Mouse (Mus musculus): ENCODE measurements around the gene A430078G23Rik. TPM values are rescaled to one million over a fixed set of nuclear protein-coding genes. Genes with fewer than 3 reads are reported as not detected.

Gene A430078G23Rik
- polyA plus RNA-seq, 2 experiments, result 0.33 to 0.36 TPM

GRCm38 (mm10) chr8:3397597-3397996, 44.4 kb downstream of the A430078G23Rik start:
- ATAC-seq (ENCODE audit: insufficient read depth) (no peak), DNase-seq (ENCODE audit: low read depth in 3 of 3, low spot score in 3 of 3) (no peak)
- Histone ChIP-seq H3K9ac (replicated peaks) (no peak overlapping the region), H3K36me3 (replicated peaks; ENCODE audit: control insufficient read depth, insufficient read depth, low read depth) (no peaks in the 10 kb centered on the region), H3K9me3 (ENCODE audit: control insufficient read depth, low read length) (no peaks in the 10 kb centered on the region), H3K4me2 (ENCODE audit: low read depth) (no peak overlapping the region), H3K4me3 (ENCODE audit: insufficient read depth in 1 of 2, low read depth in 2 of 2, low read length in 2 of 2) (no peak overlapping the region), H3K4me1 (replicated peaks; ENCODE audit: control insufficient read depth in 2 of 2, insufficient read depth in 2 of 2, low read length in 1 of 2) (peaks cover 4 to 10% of the 10 kb centered on the region in 2 experiments; a peak in 3 of 4 replicates), H3K27ac (no peak overlapping the region), H3K27me3 (ENCODE audit: control insufficient read depth, insufficient read depth, low read length) (no peaks in the 10 kb centered on the region)
- 82% methylated on average over 3 of the region's 3 CpGs for WGBS (ENCODE audit: insufficient replicate concordance)
- TF ChIP-seq CTCF (IDR thresholded peaks at IDR 0.05; ENCODE audit: low read depth), result no peak
- TF ChIP-seq EP300 (IDR thresholded peaks at IDR 0.05; ENCODE audit: low read depth), result no peak

DNA sequence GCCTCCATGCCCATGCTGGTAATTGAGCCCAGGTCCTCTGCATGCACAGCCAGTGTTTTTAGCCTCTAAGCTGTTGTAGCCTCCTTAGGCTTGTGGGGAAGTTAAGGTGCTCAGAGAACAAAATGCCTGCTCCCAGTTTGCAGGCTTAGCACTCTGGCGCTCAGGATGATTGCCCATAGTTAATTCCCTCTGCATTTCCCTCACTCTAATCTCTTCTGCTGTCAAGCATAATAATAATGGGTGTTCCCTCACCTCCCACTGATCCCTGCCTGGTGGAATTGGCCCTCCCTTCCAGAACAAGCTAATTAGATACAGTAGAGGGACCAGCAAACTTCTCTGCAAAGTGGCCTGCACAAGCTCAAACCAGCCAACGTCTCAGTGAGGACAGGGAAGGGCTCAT, 47.3 kb downstream of the A430078G23Rik start:
- no peak overlapping the region for H3K9ac ChIP-seq (replicated peaks)
- WGBS (ENCODE audit: insufficient replicate concordance), result 64% methylated on average over 2 of the region's 2 CpGs
- no peak overlapping the region for H3K4me3 ChIP-seq (ENCODE audit: insufficient read depth in 1 of 2, low read depth in 2 of 2, low read length in 2 of 2)
- no peaks in the 10 kb centered on the region for H3K36me3 ChIP-seq (replicated peaks; ENCODE audit: control insufficient read depth, insufficient read depth, low read depth)
- TF ChIP-seq EP300 (IDR thresholded peaks at IDR 0.05; ENCODE audit: low read depth), result no peak
- TF ChIP-seq CTCF (IDR thresholded peaks at IDR 0.05; ENCODE audit: low read depth), result no peak
- no peak overlapping the region for H3K27ac ChIP-seq
- H3K4me2 ChIP-seq (ENCODE audit: low read depth), result no peak overlapping the region
- no peaks in the 10 kb centered on the region for H3K4me1 ChIP-seq (replicated peaks; ENCODE audit: control insufficient read depth in 2 of 2, insufficient read depth in 2 of 2, low read length in 1 of 2)
- DNase-seq (ENCODE audit: low read depth in 3 of 3, low spot score in 3 of 3) (no peak), ATAC-seq (ENCODE audit: insufficient read depth) (no peak)
- H3K9me3 ChIP-seq (ENCODE audit: control insufficient read depth, low read length), result no peaks in the 10 kb centered on the region
- no peaks in the 10 kb centered on the region for H3K27me3 ChIP-seq (ENCODE audit: control insufficient read depth, insufficient read depth, low read length)

GRCm38 (mm10) chr8:3407417-3407816, 54.2 kb downstream of the A430078G23Rik start:
- peak overlapping the region; percentile 8; the same call in 1 of the 2 replicates for H3K4me2 ChIP-seq (ENCODE audit: low read depth)

GRCm38 (mm10) chr8:3411085-3411484, 57.9 kb downstream of the A430078G23Rik start:
- TF ChIP-seq CTCF (IDR thresholded peaks at IDR 0.05; ENCODE audit: low read depth) (no peak), EP300 (IDR thresholded peaks at IDR 0.05; ENCODE audit: low read depth) (peak; percentile 67)
- Histone ChIP-seq H3K4me1 (replicated peaks; ENCODE audit: control insufficient read depth in 2 of 2, insufficient read depth in 2 of 2, low read length in 1 of 2) (peaks cover 40 to 67% of the 10 kb centered on the region in 2 experiments), H3K4me2 (ENCODE audit: low read depth) (peak overlapping the region; percentile 34; the same call in 1 of the 2 replicates), H3K9ac (replicated peaks) (no peak overlapping the region; the same call in 1 of the 2 replicates), H3K27ac (peak overlapping the region; percentile 48; the same call in 1 of the 2 replicates), H3K9me3 (ENCODE audit: control insufficient read depth, low read length) (no peaks in the 10 kb centered on the region), H3K36me3 (replicated peaks; ENCODE audit: control insufficient read depth, insufficient read depth, low read depth) (no peaks in the 10 kb centered on the region), H3K27me3 (ENCODE audit: control insufficient read depth, insufficient read depth, low read length) (no peaks in the 10 kb centered on the region), H3K4me3 (ENCODE audit: insufficient read depth in 1 of 2, low read depth in 2 of 2, low read length in 2 of 2) (no peak overlapping the region)
- ATAC-seq (ENCODE audit: insufficient read depth), result peak; percentile 47
- DNase-seq (ENCODE audit: low read depth in 3 of 3, low spot score in 3 of 3), result peak; percentile 55 to 62 (median 58)
- 26% methylated on average over 2 of the region's 2 CpGs for WGBS (ENCODE audit: insufficient replicate concordance)

More at GRCm38 (mm10) chr8:3407417-3407816, 54.2 kb downstream of the A430078G23Rik start:
- no peak overlapping the region for H3K9ac ChIP-seq (replicated peaks)
- no peak for DNase-seq (ENCODE audit: low read depth in 3 of 3, low spot score in 3 of 3)
- H3K27ac ChIP-seq, result no peak overlapping the region
- WGBS (ENCODE audit: insufficient replicate concordance), result 33% methylated on average over 3 of the region's 3 CpGs
- no peak for TF ChIP-seq CTCF (IDR thresholded peaks at IDR 0.05; ENCODE audit: low read depth)
- TF ChIP-seq EP300 (IDR thresholded peaks at IDR 0.05; ENCODE audit: low read depth), result peak; percentile 49; the same call in 1 of the 2 replicates
- H3K27me3 ChIP-seq (ENCODE audit: control insufficient read depth, insufficient read depth, low read length), result no peaks in the 10 kb centered on the region
- H3K9me3 ChIP-seq (ENCODE audit: control insufficient read depth, low read length), result no peaks in the 10 kb centered on the region
- no peaks in the 10 kb centered on the region for H3K36me3 ChIP-seq (replicated peaks; ENCODE audit: control insufficient read depth, insufficient read depth, low read depth)
- H3K4me3 ChIP-seq (ENCODE audit: insufficient read depth in 1 of 2, low read depth in 2 of 2, low read length in 2 of 2), result no peak overlapping the region
- H3K4me1 ChIP-seq (replicated peaks; ENCODE audit: control insufficient read depth in 2 of 2, insufficient read depth in 2 of 2, low read length in 1 of 2), result peaks cover 26 to 43% of the 10 kb centered on the region in 2 experiments
- ATAC-seq (ENCODE audit: insufficient read depth), result peak; percentile 56

DNA sequence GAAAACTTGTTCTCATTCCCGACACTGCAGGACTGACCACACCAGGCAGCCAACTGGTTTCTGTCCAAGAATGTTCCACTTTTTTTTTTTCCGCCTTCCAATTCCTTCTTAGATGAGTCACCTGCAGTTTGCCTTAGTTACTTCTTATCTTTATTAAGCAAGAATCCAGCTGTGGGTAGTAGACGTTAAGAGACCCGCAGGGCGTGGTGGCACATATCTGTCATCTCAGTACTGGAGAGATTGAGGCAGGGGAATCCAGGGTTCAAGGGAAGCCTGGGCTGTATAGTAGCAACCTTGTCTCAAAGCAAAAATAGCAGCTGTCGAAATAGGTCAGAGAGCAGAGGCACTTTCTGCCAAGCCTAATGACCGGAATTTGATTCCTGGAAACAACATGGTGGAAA, 58.7 kb downstream of the A430078G23Rik start:
- Histone ChIP-seq H3K4me1 (replicated peaks; ENCODE audit: control insufficient read depth in 2 of 2, insufficient read depth in 2 of 2, low read length in 1 of 2) (peaks cover 40 to 67% of the 10 kb centered on the region in 2 experiments), H3K36me3 (replicated peaks; ENCODE audit: control insufficient read depth, insufficient read depth, low read depth) (no peaks in the 10 kb centered on the region), H3K9ac (replicated peaks) (no peak overlapping the region), H3K9me3 (ENCODE audit: control insufficient read depth, low read length) (no peaks in the 10 kb centered on the region), H3K4me2 (ENCODE audit: low read depth) (peak overlapping the region; percentile 34), H3K4me3 (ENCODE audit: insufficient read depth in 1 of 2, low read depth in 2 of 2, low read length in 2 of 2) (no peak overlapping the region), H3K27me3 (ENCODE audit: control insufficient read depth, insufficient read depth, low read length) (no peaks in the 10 kb centered on the region), H3K27ac (peak overlapping the region; percentile 48)
- no peak for TF ChIP-seq CTCF (IDR thresholded peaks at IDR 0.05; ENCODE audit: low read depth)
- peak; percentile 78 for TF ChIP-seq EP300 (IDR thresholded peaks at IDR 0.05; ENCODE audit: low read depth)
- WGBS (ENCODE audit: insufficient replicate concordance), result 14% methylated on average over 7 of the region's 7 CpGs
- ATAC-seq (ENCODE audit: insufficient read depth) (peak; percentile 80), DNase-seq (ENCODE audit: low read depth in 3 of 3, low spot score in 3 of 3) (peak; percentile 64 to 68 (median 66))

Data from liver, embryonic 14.5 days (tissue).